Mouse (Mus musculus) embryonic facial prominence, embryonic 13.5 days (tissue): ENCODE results near the gene Pecam1. TPM values are rescaled to one million over a fixed set of nuclear protein-coding genes. Genes with fewer than 3 reads are reported as not detected.
A peak's percentile ranks its signal among the peaks of the same experiment; 100 is the strongest.

ENCODE experiments used
- ATAC-seq: fragments of 200-750 bp; cut with Nextera tagmentation; 2 replicates; pipeline ENCODE4 v1.8.0; 2017; ENCODE audit warnings: low read depth; ENCODE audit not compliant: insufficient number of reproducible peaks, insufficient read depth, low FRiP score, low TSS enrichment
- H3K27ac ChIP-seq: fragments of 300-500 bp; sonication (generic); 2 replicates; pipeline ENCODE4 v1.5.1; 2015; ENCODE audit warnings: moderate library complexity, mild to moderate bottlenecking, inconsistent platforms
- H3K27me3 ChIP-seq: fragments of 300-500 bp; sonication (generic); 2 replicates; pipeline ENCODE4 v1.6.1; 2015; ENCODE audit warnings: mild to moderate bottlenecking, inconsistent platforms
- H3K36me3 ChIP-seq: fragments of 300-500 bp; sonication (generic); 2 replicates; pipeline ENCODE4 v1.6.1; 2015; ENCODE audit warnings: mild to moderate bottlenecking, inconsistent platforms
- H3K4me1 ChIP-seq: fragments of 300-500 bp; sonication (generic); 2 replicates; pipeline ENCODE4 v1.6.1; 2015; ENCODE audit warnings: inconsistent platforms
- H3K4me2 ChIP-seq: fragments of 300-500 bp; sonication (generic); 2 replicates; pipeline ENCODE4 v1.6.1; 2015; ENCODE audit warnings: moderate library complexity, mild to moderate bottlenecking, inconsistent platforms
- H3K4me3 ChIP-seq: fragments of 300-500 bp; sonication (generic); 2 replicates; pipeline ENCODE4 v1.5.1; 2015; ENCODE audit warnings: mild to moderate bottlenecking, inconsistent platforms
- H3K9ac ChIP-seq: fragments of 300-500 bp; sonication (generic); 2 replicates; pipeline ENCODE4 v1.6.1; 2015; ENCODE audit warnings: mild to moderate bottlenecking, inconsistent platforms
- H3K9me3 ChIP-seq: fragments of 300-500 bp; sonication (generic); 2 replicates; pipeline ENCODE4 v1.6.1; 2016; ENCODE audit warnings: inconsistent platforms
- WGBS: fragments of 180-500 bp; shearing (Covaris S2); methylation state at CpG from one replicate; pipeline ENCODE4 v1.1.7; 2015; ENCODE audit warnings: mixed read lengths; 5-methylcytosine and 5-hydroxymethylcytosine counted together
- polyA plus RNA-seq: library from polyadenylated mRNA; unstranded; fragments of >200 nt; fragmentation: Nextera tagmentation; extraction: Ambion mirVana; gene quantifications from 2 replicates; pipeline ENCODE4 v1.2.1, GENCODE M21; 2015

Gene Pecam1
- polyA plus RNA-seq, 1 experiment from 2014 or later: 29.0 TPM

DNA sequence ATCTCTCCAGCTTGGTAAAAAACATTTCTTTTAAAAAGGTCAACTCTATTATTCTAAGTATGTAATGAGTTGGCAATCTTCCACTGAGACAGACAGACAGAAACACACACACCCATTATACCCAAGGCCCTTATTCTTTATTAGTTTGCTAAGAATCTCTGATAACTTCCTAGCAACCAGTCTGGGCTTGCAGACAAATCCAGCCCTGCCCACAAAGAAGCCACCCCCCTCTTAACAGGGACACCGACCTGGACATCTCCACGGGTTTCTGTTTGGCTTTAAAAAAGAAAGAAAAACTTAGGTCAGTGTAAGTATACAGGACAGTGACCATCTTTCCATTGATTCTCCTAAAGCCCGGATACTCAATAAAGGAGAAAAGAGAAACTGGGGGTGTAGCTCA, 67.1 kb downstream of the Pecam1 start:
- Histone ChIP-seq H3K27me3 (no peaks in the 10 kb centered on the region), H3K27ac (no peak overlapping the region), H3K9me3 (no peaks in the 10 kb centered on the region), H3K4me1 (no peaks in the 10 kb centered on the region), H3K4me3 (no peak overlapping the region), H3K9ac (no peak overlapping the region), H3K36me3 (no peaks in the 10 kb centered on the region), H3K4me2 (no peak overlapping the region)
- no peak for ATAC-seq
- 72% methylated on average over 3 of the region's 3 CpGs for WGBS

DNA sequence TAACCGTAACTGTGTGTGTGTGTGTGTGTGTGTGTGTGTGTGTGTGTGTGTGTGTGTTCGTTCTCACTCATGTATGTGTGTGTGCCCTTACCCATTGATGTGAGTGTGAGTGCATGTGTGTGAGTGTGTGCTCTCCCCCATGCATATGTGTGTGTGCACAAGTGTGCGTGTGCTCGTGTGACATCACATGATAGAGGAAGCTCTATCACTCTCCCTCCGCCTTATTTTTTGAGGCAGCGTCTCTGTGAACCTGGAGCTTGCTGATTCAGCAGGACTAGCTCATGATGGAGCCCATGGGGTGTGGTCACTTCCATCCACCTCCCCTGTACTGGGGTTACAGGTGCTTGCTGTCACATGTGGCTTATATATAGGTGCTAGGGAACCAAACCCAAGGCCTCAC, 69.3 kb downstream of the Pecam1 start:
- no peaks in the 10 kb centered on the region for H3K9me3 ChIP-seq
- no peaks in the 10 kb centered on the region for H3K36me3 ChIP-seq
- WGBS: 79% methylated on average over 6 of the region's 6 CpGs
- no peak overlapping the region for H3K9ac ChIP-seq
- no peak overlapping the region for H3K4me3 ChIP-seq
- no peak overlapping the region for H3K27ac ChIP-seq
- H3K4me1 ChIP-seq: no peaks in the 10 kb centered on the region
- H3K27me3 ChIP-seq: no peaks in the 10 kb centered on the region
- H3K4me2 ChIP-seq: no peak overlapping the region
- ATAC-seq: no peak

DNA sequence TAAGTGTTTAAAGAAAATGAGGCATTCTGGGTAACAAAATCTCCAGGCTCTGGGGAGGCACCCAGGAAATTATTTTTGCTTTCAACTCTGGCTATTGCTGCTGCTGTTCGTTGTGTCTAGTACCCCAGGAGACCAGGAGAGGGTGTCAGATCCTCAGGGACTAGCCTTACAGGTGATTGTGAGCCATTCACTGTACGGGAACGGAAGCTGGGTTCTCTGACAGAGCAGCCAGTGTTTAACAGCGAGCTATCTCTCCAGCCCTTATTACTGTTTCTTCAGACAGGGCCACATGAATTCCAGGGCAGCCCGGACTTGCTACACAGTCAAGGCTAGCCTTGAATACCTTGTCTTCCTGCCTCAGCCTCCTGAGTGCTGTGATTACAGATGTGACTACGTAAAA, 70.6 kb downstream of the Pecam1 start:
- no peak for ATAC-seq
- Histone ChIP-seq H3K4me2 (no peak overlapping the region), H3K4me3 (no peak overlapping the region), H3K9me3 (no peaks in the 10 kb centered on the region), H3K27me3 (no peaks in the 10 kb centered on the region), H3K9ac (no peak overlapping the region), H3K36me3 (no peaks in the 10 kb centered on the region), H3K4me1 (peaks cover 9% of the 10 kb centered on the region), H3K27ac (no peak overlapping the region)
- WGBS: 51% methylated on average over 6 of the region's 6 CpGs

DNA sequence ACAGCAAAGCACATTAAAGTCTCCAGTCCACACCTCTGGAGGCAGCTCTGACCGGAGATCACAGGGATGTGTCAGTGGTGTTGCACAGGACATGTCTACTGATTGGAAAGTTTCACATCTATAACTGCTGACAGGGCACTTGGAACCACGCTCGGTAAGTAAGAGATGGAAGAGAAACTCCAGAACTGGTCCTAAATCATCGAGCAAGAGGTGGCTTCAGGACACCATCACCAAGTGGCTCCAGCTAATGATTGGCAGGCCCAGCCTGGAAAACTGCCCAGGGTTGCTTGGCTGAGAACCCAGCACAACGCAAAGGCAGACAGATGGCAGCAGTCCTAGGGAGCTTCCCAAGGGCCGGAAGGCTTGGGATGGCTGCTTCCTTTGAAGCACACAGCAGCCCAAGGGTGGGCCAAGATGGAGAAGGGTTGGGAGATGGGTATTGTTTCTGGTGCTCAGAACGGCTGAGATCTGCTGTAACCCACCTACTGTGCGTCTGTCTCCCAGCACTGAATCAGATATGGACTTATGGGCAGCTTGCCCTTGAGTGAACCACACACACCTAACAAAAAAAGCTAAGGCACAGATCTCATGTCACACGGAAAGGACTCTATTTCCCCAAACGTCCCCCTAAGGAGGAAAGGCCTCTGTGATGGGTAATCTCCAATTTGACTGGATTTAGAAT, 72.4 kb downstream of the Pecam1 start:
- H3K36me3 ChIP-seq: no peaks in the 10 kb centered on the region
- no peak overlapping the region for H3K27ac ChIP-seq
- no peak overlapping the region for H3K4me2 ChIP-seq
- no peaks in the 10 kb centered on the region for H3K27me3 ChIP-seq
- no peaks in the 10 kb centered on the region for H3K9me3 ChIP-seq
- WGBS: 83% methylated on average over 10 of the region's 10 CpGs
- no peak for ATAC-seq
- peaks cover 21% of the 10 kb centered on the region for H3K4me1 ChIP-seq
- H3K4me3 ChIP-seq: no peak overlapping the region
- H3K9ac ChIP-seq: no peak overlapping the region

DNA sequence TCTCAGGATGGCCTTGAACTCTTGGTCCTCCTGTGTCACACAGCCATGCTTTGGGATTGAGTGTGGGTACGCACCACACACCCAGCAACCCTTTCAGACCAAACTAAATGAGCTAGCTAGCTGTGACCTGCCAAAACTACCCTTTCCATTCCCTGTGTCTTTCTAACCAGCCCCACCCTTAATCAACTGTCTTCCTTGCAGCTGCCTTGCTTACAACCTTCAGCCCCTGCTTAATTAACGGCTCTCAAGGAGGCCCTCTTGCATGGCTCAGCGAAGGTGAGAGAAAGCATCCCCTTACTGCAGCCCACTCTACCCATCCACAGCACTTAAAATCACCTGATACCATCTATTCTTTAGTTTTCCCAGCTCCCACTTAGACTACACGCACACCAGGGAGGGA, 73.1 kb downstream of the Pecam1 start:
- H3K9me3 ChIP-seq: no peaks in the 10 kb centered on the region
- peaks cover 21% of the 10 kb centered on the region for H3K4me1 ChIP-seq
- H3K36me3 ChIP-seq: no peaks in the 10 kb centered on the region
- no peak overlapping the region for H3K9ac ChIP-seq
- no peak overlapping the region for H3K27ac ChIP-seq
- H3K27me3 ChIP-seq: no peaks in the 10 kb centered on the region
- no peak overlapping the region for H3K4me2 ChIP-seq
- ATAC-seq: no peak
- 78% methylated on average over 4 of the region's 4 CpGs for WGBS
- H3K4me3 ChIP-seq: no peak overlapping the region

DNA sequence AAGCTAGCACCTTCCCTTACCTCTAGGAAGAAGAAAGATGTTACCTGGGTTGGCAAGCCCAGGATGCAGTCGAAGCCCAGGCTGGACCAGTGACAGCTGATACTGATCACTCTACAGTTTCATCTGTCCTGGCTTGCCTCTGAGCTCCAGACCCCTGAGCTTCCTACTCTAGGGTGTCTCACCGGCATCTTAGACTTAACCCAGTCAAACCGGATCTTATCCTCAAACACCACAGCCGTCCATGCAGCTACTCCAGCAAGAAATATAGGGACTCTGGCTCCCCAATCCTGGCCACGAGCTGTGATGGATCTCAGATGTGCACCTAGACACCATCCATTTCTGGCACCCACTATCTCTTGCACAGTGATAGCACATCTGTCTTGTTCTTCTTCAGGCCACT, 74.6 kb downstream of the Pecam1 start:
- no peak for ATAC-seq
- no peak overlapping the region for H3K4me2 ChIP-seq
- H3K4me1 ChIP-seq: peaks cover 25% of the 10 kb centered on the region
- no peaks in the 10 kb centered on the region for H3K9me3 ChIP-seq
- H3K36me3 ChIP-seq: no peaks in the 10 kb centered on the region
- H3K9ac ChIP-seq: no peak overlapping the region
- H3K27me3 ChIP-seq: no peaks in the 10 kb centered on the region
- H3K4me3 ChIP-seq: no peak overlapping the region
- peak overlapping the region; percentile 83; the same call in 1 of the 2 replicates for H3K27ac ChIP-seq
- WGBS: 81% methylated on average over 5 of the region's 5 CpGs

DNA sequence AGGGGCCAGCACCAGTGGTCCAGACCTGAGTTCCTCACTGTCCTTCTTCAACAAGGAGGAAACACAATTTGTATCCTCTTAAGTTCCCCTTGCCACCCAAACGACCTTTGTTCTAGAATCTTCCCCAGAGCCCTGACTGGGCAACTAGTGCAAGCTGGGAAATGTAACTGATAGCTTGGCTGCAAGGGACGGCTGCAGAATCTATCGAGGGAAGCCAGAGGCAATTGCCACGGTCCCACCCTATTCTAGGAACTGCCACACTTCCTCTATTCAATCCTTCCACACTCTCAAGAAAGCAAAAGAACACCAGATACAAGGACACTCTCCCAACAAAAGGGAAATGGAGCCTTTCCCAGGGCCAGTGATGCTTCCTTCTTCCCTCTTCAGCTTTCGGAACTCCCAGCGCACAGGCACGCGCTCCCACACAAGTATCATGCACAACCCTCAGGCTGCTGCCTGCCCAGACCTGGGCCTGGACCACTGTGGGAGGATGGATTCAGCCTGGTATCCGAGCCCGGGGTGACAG, 75.2 kb downstream of the Pecam1 start:
- Histone ChIP-seq H3K4me2 (peak overlapping the region; percentile 31), H3K27me3 (no peaks in the 10 kb centered on the region), H3K9me3 (no peaks in the 10 kb centered on the region), H3K9ac (no peak overlapping the region), H3K4me1 (peaks cover 26% of the 10 kb centered on the region), H3K27ac (peak overlapping the region; percentile 83), H3K36me3 (no peaks in the 10 kb centered on the region), H3K4me3 (no peak overlapping the region)
- no peak for ATAC-seq
- WGBS: 48% methylated on average over 10 of the region's 10 CpGs

DNA sequence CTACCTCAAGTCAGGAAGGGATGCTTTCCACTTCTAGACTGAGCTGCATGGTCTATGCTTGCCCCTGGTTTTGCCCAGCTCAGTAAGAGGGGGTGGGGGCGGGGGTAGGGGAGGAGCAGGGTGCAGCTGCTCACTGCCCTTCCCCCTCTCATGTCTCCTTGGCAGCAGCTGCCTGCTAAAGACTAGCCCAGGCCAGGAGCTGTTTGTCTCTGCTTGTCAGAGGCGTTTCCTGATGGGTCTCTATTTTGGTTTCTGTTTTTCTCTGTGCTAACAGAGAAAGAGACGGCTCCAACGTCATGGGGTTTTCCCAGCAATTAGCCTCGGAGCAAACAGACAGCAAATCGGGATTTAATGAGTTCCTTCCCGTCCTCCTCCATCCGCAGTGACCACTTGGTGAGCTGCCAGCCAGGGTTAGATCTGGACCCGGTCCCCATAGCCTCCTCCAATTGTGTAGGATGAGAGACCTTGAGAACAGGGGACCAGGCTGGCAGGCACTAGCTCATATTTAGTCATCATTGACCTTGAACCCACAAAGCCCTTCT, 75.7 kb downstream of the Pecam1 start:
- Histone ChIP-seq H3K27ac (peak overlapping the region; percentile 83), H3K36me3 (no peaks in the 10 kb centered on the region), H3K27me3 (no peaks in the 10 kb centered on the region), H3K4me3 (peak overlapping the region; percentile 10; the same call in 1 of the 2 replicates), H3K9ac (peak overlapping the region; percentile 40; the same call in 1 of the 2 replicates), H3K9me3 (no peaks in the 10 kb centered on the region), H3K4me2 (peak overlapping the region; percentile 31), H3K4me1 (peaks cover 29% of the 10 kb centered on the region)
- peak; percentile 74 for ATAC-seq
- 2% methylated on average over 9 of the region's 9 CpGs for WGBS

DNA sequence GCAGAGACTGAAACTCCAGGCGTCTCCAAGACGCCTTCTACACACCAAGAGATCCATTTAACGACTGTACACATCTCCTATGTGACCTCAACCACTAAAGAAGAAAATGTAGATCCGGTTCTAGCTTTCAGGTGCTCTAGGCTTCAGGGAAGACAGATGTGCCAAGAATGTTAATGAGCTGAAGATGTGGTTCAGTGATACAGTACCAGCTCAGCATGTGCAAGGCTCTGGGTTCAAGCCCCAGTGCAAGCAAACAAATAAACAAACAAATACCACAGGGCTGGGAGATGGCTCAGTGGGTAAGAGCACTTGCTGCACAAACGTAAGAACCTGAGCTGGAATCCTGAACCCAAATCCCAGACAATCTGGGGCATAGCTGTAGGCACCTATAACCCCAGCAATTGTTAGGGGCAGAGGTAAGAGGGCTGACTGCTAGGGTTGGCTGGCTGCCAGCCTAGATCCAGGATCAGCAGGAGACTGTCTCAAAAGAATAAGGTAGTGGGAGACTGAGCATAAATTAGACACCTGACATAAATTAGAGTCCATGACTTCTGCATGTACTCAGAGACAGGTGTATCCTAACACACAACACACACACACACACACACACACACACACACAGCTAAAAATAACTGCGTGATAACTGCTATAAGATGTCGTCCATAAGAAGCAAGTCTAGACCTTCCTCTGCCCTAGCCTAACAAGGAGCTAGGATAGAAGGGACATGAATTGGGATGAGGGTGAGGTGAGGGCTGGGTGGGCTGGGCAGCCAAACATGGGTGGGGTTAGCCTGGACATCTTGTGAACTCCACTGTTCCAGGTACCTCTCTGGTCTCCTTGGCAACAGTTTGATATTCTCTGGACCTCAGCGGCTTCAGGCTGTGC, 76.5 kb downstream of the Pecam1 start:
- WGBS: 67% methylated on average over 8 of the region's 8 CpGs
- peak overlapping the region; percentile 31 for H3K4me2 ChIP-seq
- ATAC-seq: no peak

DNA sequence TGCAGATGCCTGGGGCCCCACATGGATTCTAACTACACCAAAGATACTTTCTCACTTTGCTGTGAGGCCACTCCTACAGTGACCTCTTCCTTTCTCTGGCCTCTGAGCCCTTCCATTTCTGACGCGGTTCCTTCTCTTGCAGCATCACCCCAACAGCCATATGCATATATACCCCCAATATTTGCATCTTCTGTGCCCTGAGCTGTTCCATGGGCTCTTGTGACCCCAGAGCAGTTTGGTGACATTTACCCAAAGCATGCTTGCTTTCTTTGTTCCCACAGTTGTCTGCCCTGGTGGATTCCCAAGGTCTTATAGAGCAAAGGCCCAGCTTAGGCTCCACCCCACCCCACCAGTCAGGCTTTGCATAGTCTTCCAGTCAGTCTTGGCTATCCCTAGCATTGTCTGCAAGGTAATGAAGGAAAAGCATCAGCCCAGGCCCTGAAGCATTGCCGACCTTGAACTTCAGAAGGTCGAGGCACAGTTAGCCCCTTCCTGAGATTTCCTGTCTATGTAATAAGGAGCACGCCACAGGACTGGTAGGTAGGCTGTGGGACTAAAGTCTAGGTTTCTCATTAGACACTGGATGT, 77.4 kb downstream of the Pecam1 start:
- Histone ChIP-seq H3K9me3 (no peaks in the 10 kb centered on the region), H3K4me2 (no peak overlapping the region), H3K27me3 (no peaks in the 10 kb centered on the region), H3K4me1 (peaks cover 31% of the 10 kb centered on the region), H3K4me3 (no peak overlapping the region), H3K27ac (no peak overlapping the region), H3K9ac (no peak overlapping the region), H3K36me3 (no peaks in the 10 kb centered on the region)
- 85% methylated on average over 5 of the region's 5 CpGs for WGBS
- ATAC-seq: no peak

More for the DNA sequence above, 76.5 kb downstream of the Pecam1 start:
- peaks cover 31% of the 10 kb centered on the region for H3K4me1 ChIP-seq
- peak overlapping the region; percentile 40; the same call in 1 of the 2 replicates for H3K9ac ChIP-seq
- no peaks in the 10 kb centered on the region for H3K27me3 ChIP-seq
- no peaks in the 10 kb centered on the region for H3K9me3 ChIP-seq
- H3K27ac ChIP-seq: peak overlapping the region; percentile 83
- 0 out of 2 replicates have a peak overlapping the region, but pooled peaks have one; percentile 10 for H3K4me3 ChIP-seq
- H3K36me3 ChIP-seq: no peaks in the 10 kb centered on the region

DNA sequence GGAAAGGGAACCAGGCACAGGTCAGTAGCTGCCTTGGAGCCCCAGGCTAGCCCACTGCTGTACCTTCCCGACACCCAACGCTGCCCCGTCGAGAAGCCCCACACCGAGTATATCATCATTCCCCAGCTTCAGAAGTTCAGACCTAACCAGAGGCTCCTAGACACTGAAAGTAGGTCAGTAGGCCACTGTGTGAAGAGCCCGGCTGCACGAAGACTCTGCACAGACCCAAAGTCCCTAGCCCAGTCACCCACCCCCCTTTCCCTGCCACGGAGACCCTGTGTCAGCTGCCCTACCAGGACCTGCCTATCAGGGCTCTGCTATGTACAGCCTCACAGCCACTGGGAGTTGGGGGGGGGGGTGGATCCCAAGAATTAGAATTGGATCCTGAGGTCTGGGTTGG, 78.6 kb downstream of the Pecam1 start:
- H3K27ac ChIP-seq: no peak overlapping the region
- H3K36me3 ChIP-seq: no peaks in the 10 kb centered on the region
- H3K4me3 ChIP-seq: no peak overlapping the region
- H3K27me3 ChIP-seq: no peaks in the 10 kb centered on the region
- peaks cover 31% of the 10 kb centered on the region for H3K4me1 ChIP-seq
- 82% methylated on average over 8 of the region's 8 CpGs for WGBS
- H3K9me3 ChIP-seq: no peaks in the 10 kb centered on the region
- no peak overlapping the region for H3K9ac ChIP-seq
- H3K4me2 ChIP-seq: no peak overlapping the region
- ATAC-seq: no peak
